ENCODE assay signal across 15 mouse cellular contexts in genomic region chr15:97004525-97004867, GRCm38 (mm10). TPM values are rescaled to one million over a fixed set of nuclear protein-coding genes. Genes with fewer than 3 reads are reported as not detected.
A peak's percentile ranks its signal among the peaks of the same experiment; 100 is the strongest.
DNase-seq lines count a peak whose midpoint lies in the region; ATAC-seq lines count a peak whose summit lies in the region.
"Had no signal": no experiment of that assay in that cellular context is flagged by ENCODE, and none has a peak within 500 bp of the region (broad histone marks: within the 10 kb centered on the region; RNA-seq: fewer than 3 reads in every experiment).

No protein-coding gene starts in this region.

- H3K4me3 ChIP-seq in heart, embryonic 14.5 days (ENCODE audit: control insufficient read depth in 1 of 2, insufficient read depth in 1 of 2, low read depth in 1 of 2, low read length in 2 of 2): no peak overlapping the region
- H3K4me3 ChIP-seq in lung, embryonic 16.5 days (ENCODE audit: low read length): no peak overlapping the region
- no peak overlapping the region for H3K4me3 ChIP-seq in heart, embryonic 16.5 days (ENCODE audit: low read length)
- H3K4me3 ChIP-seq in stomach, embryonic 15.5 days (replicated peaks): no peak overlapping the region
- H3K4me3 ChIP-seq: forebrain, embryonic 13.5 days; hindbrain, embryonic 13.5 days; neural tube, embryonic 15.5 days had no signal

- peak overlapping the region; percentile 29 for H3K4me2 ChIP-seq in heart, embryonic 14.5 days (ENCODE audit: low read length)
- peak overlapping the region; percentile 13; the same call in 1 of the 2 replicates for H3K4me2 ChIP-seq in lung, embryonic 16.5 days (ENCODE audit: low read depth, low read length)
- peak overlapping the region; percentile 39; the same call in 1 of the 2 replicates for H3K4me2 ChIP-seq in heart, embryonic 16.5 days (ENCODE audit: low read depth, low read length)
- no peak overlapping the region for H3K4me2 ChIP-seq in stomach, embryonic 15.5 days
- H3K4me2 ChIP-seq: forebrain, embryonic 13.5 days; hindbrain, embryonic 13.5 days; neural tube, embryonic 15.5 days had no signal

- peak overlapping the region; percentile 22; the same call in 1 of the 2 replicates for H3K9ac ChIP-seq in heart, embryonic 14.5 days (ENCODE audit: low read length)
- no peak overlapping the region for H3K9ac ChIP-seq in lung, embryonic 16.5 days (ENCODE audit: low read length)
- H3K9ac ChIP-seq in heart, embryonic 16.5 days (ENCODE audit: low read length): peak overlapping the region; percentile 52
- no peak overlapping the region for H3K9ac ChIP-seq in stomach, embryonic 15.5 days
- H3K9ac ChIP-seq: forebrain, embryonic 13.5 days; hindbrain, embryonic 13.5 days; neural tube, embryonic 15.5 days had no signal

- peaks cover 34 to 47% of the 10 kb centered on the region in 2 experiments for H3K4me1 ChIP-seq in heart, embryonic 14.5 days (ENCODE audit: control insufficient read depth in 2 of 2, insufficient read depth in 2 of 2, low read length in 2 of 2)
- peaks cover 33% of the 10 kb centered on the region for H3K4me1 ChIP-seq in lung, embryonic 16.5 days (replicated peaks; ENCODE audit: control insufficient read depth, insufficient read depth, low read length)
- H3K4me1 ChIP-seq in heart, embryonic 16.5 days (ENCODE audit: control insufficient read depth, insufficient read depth, low read length): peaks cover 43% of the 10 kb centered on the region
- H3K4me1 ChIP-seq in stomach, embryonic 15.5 days: peaks cover 26% of the 10 kb centered on the region
- H3K4me1 ChIP-seq: forebrain, embryonic 13.5 days had no signal

- intact Hi-C loops in heart, postnatal 10 days (cut with DNase I): loop anchor here (5.0 kb wide), 2 partner anchors 48 to 98 kb away; no protein-coding TSS in a partner anchor
- intact Hi-C loops in gastrocnemius, postnatal 14 days (cut with DNase I; ENCODE audit: low total_unique reads): no loop called here

- WGBS in heart, embryonic 14.5 days: 31% methylated on average over 7 of the region's 7 CpGs
- WGBS in lung, embryonic 16.5 days: 40% methylated on average over 7 of the region's 7 CpGs
- WGBS in heart, embryonic 16.5 days: 33% methylated on average over 7 of the region's 7 CpGs
- 54% methylated on average over 7 of the region's 7 CpGs for WGBS in stomach, embryonic 15.5 days

- H3K27me3 ChIP-seq in heart, embryonic 14.5 days (ENCODE audit: control insufficient read depth, insufficient read depth, low read length): no peaks in the 10 kb centered on the region
- H3K27me3 ChIP-seq in lung, embryonic 16.5 days (ENCODE audit: control insufficient read depth, insufficient read depth, low read depth, low read length): no peaks in the 10 kb centered on the region
- no peaks in the 10 kb centered on the region for H3K27me3 ChIP-seq in heart, embryonic 16.5 days (ENCODE audit: control insufficient read depth, insufficient read depth, low read length)
- H3K27me3 ChIP-seq in stomach, embryonic 15.5 days (replicated peaks): no peaks in the 10 kb centered on the region
- H3K27me3 ChIP-seq: forebrain, embryonic 13.5 days; hindbrain, embryonic 13.5 days; neural tube, embryonic 15.5 days had no signal

- H3K9me3 ChIP-seq in heart, embryonic 14.5 days (ENCODE audit: control insufficient read depth, low read length): no peaks in the 10 kb centered on the region
- no peaks in the 10 kb centered on the region for H3K9me3 ChIP-seq in lung, embryonic 16.5 days (ENCODE audit: control insufficient read depth, low read length)
- no peaks in the 10 kb centered on the region for H3K9me3 ChIP-seq in heart, embryonic 16.5 days (replicated peaks; ENCODE audit: control insufficient read depth, low read length)
- H3K9me3 ChIP-seq in stomach, embryonic 15.5 days: no peaks in the 10 kb centered on the region
- H3K9me3 ChIP-seq: forebrain, embryonic 13.5 days; hindbrain, embryonic 13.5 days; neural tube, embryonic 15.5 days had no signal

- H3K27ac ChIP-seq in heart, embryonic 14.5 days (replicated peaks in 1 of 2; ENCODE audit: control insufficient read depth in 1 of 2, insufficient read depth in 1 of 2, low read depth in 2 of 2, low read length in 2 of 2): peak overlapping the region; percentile 86
- H3K27ac ChIP-seq in lung, embryonic 16.5 days (ENCODE audit: low read length): peak overlapping the region; percentile 70
- H3K27ac ChIP-seq in heart, embryonic 16.5 days (ENCODE audit: low read length): peak overlapping the region; percentile 94
- peak overlapping the region; percentile 42 for H3K27ac ChIP-seq in stomach, embryonic 15.5 days
- H3K27ac ChIP-seq: forebrain, embryonic 13.5 days; hindbrain, embryonic 13.5 days; neural tube, embryonic 15.5 days had no signal

- no peak for DNase-seq in heart, postnatal 10 days
- no peak for DNase-seq in lung, postnatal 10 days
- no peak for DNase-seq in cerebellum, postnatal 25 days
- DNase-seq in gastrocnemius, postnatal 14 days: no peak
- DNase-seq: cerebellum, adult 11-12 months; gastrocnemius, postnatal 10 days; thymus, postnatal 25 days had no signal

- peaks cover 32% of the 10 kb centered on the region for H3K36me3 ChIP-seq in heart, embryonic 14.5 days (ENCODE audit: control insufficient read depth, insufficient read depth, low read length)
- peaks cover 2% of the 10 kb centered on the region; the same call in 1 of the 2 replicates for H3K36me3 ChIP-seq in lung, embryonic 16.5 days (ENCODE audit: control insufficient read depth, insufficient read depth, low read length)
- H3K36me3 ChIP-seq in heart, embryonic 16.5 days (ENCODE audit: control insufficient read depth, insufficient read depth): peaks cover 2% of the 10 kb centered on the region; the same call in 1 of the 2 replicates
- H3K36me3 ChIP-seq in stomach, embryonic 15.5 days: no peaks in the 10 kb centered on the region
- H3K36me3 ChIP-seq: hindbrain, embryonic 13.5 days; neural tube, embryonic 15.5 days had no signal

- ATAC-seq in heart, embryonic 14.5 days (ENCODE audit: insufficient number of reproducible peaks, insufficient read depth, low FRiP score, low read depth): no peak; the same call in 1 of the 2 replicates
- no peak; the same call in 1 of the 2 replicates for ATAC-seq in lung, embryonic 16.5 days (ENCODE audit: low read depth)
- no peak for ATAC-seq in heart, embryonic 16.5 days (replicated peaks; ENCODE audit: extremely low read depth, insufficient read depth, low FRiP score)
- ATAC-seq in stomach, embryonic 15.5 days (ENCODE audit: insufficient read depth, low FRiP score, low read depth): no peak
- ATAC-seq: forebrain, embryonic 13.5 days had no signal

RNA-seq across cellular contexts. Expression of gene Slc38a4, which starts 51.3 kb away (rescaled TPM):
- 121 and 127 TPM in 2 replicates for polyA plus RNA-seq in heart, embryonic 14.5 days (2014; fragmentation: Nextera tagmentation; extraction: Ambion mirVana)
- 10 to 100 TPM; 61.5 to 61.8 TPM for total RNA-seq in heart, postnatal 10 days (2021)
- polyA plus RNA-seq in lung, embryonic 16.5 days (2015; fragmentation: Nextera tagmentation; extraction: Ambion mirVana): 57.0 and 64.8 TPM in 2 replicates
- polyA plus RNA-seq in heart, embryonic 16.5 days (2015; fragmentation: Nextera tagmentation; extraction: Ambion mirVana): 95.0 and 96.5 TPM in 2 replicates
- 54.2 and 60.5 TPM in 2 replicates for polyA plus RNA-seq in stomach, embryonic 15.5 days (2015; fragmentation: Nextera tagmentation; extraction: Ambion mirVana)
- total RNA-seq in gastrocnemius, postnatal 14 days (2021): 100 to 1,000 TPM; 171 to 183 TPM
- total RNA-seq: megakaryocyte progenitor cell, adult 5-6 weeks had no signal

Comparison
In these comparisons a context has a peak if more than half of its experiments do, and no peak if none do; other contexts are left out.
1. H3K27ac ChIP-seq: peak in every context shown above with its lines; median percentile 94 in heart, embryonic 16.5 days; 86 in heart, embryonic 14.5 days; 70 in lung, embryonic 16.5 days; 42 in stomach, embryonic 15.5 days.
2. H3K9ac ChIP-seq: peak in heart, embryonic 14.5 days (single experiment) and heart, embryonic 16.5 days (single experiment); none in lung, embryonic 16.5 days (single experiment) and stomach, embryonic 15.5 days (single experiment).